15 mouse cellular contexts compared by ENCODE assay signal in the genomic region with DNA sequence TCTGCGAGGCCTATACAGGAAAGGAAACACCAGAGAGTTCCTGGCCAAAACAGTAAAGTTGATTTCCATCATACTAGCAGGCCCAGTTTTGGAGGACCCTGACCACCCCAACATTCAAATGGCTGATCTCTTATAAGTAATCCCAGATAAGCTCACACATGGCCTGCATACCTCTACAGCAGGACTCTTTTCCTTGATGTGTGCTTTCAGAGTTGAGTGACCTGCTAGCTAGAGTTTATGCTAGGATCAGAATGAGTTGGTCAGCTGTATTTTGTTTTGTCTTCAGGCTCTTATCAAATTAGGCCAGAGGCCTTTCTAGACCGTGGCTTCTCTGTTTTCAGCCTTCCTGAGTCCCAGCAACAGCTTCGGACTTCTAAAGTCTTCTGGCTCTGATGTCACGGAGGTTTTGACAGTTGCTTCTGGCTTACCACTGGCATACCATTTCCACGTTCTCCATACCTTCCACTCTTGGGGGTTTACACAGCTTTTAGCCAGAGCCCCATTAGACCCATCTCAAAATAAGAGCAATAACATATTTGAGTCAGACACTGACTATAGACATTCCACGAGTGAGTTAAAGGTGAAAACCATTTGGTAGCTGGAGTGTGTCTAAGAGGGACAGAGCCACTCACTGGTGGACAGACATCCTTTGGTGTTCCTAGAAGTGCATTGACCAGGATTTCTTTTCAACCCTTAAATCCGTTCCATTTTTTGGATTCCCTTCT. TPM values are rescaled to one million over a fixed set of nuclear protein-coding genes. Genes with fewer than 3 reads are reported as not detected.
DNase-seq lines count a peak whose midpoint lies in the region; ATAC-seq and TF ChIP-seq lines count a peak whose summit lies in the region.
"Had no signal": no experiment of that assay in that cellular context is flagged by ENCODE, and none has a peak within 500 bp of the region (broad histone marks: within the 10 kb centered on the region; RNA-seq: fewer than 3 reads in every experiment).

No protein-coding gene starts in this region.

- ATAC-seq in forebrain, embryonic 11.5 days (replicated peaks; ENCODE audit: low FRiP score) = no peak
- no peak for ATAC-seq in hindbrain, embryonic 14.5 days (ENCODE audit: low FRiP score)
- ATAC-seq in midbrain, postnatal 0 days (ENCODE audit: low FRiP score) = no peak
- ATAC-seq: intestine, postnatal 0 days had no signal

- H3K4me2 ChIP-seq in forebrain, embryonic 11.5 days (ENCODE audit: low read depth, low read length, severe bottlenecking) = peak overlapping the region; percentile 81
- peak overlapping the region; percentile 69 for H3K4me2 ChIP-seq in hindbrain, embryonic 14.5 days (replicated peaks)
- peak overlapping the region; percentile 40 for H3K4me2 ChIP-seq in midbrain, postnatal 0 days (ENCODE audit: low read depth, low read length, poor library complexity, severe bottlenecking)
- H3K4me2 ChIP-seq: lung, embryonic 15.5 days had no signal

- peak overlapping the region; percentile 88 for H3K9ac ChIP-seq in forebrain, embryonic 11.5 days (ENCODE audit: low read length)
- peak overlapping the region; percentile 35 for H3K9ac ChIP-seq in hindbrain, embryonic 14.5 days
- H3K9ac ChIP-seq in midbrain, postnatal 0 days (replicated peaks; ENCODE audit: low read length, poor library complexity, severe bottlenecking) = no peak overlapping the region
- H3K9ac ChIP-seq: lung, embryonic 15.5 days had no signal

- 49% methylated on average over 7 of the region's 7 CpGs for WGBS in forebrain, embryonic 11.5 days
- 42% methylated on average over 7 of the region's 7 CpGs for WGBS in hindbrain, embryonic 14.5 days
- WGBS in midbrain, postnatal 0 days = 43% methylated on average over 7 of the region's 7 CpGs

- H3K4me1 ChIP-seq in forebrain, embryonic 11.5 days (replicated peaks; ENCODE audit: control insufficient read depth, insufficient read depth, low read length) = peaks cover 46% of the 10 kb centered on the region
- H3K4me1 ChIP-seq in hindbrain, embryonic 14.5 days (replicated peaks; ENCODE audit: control insufficient read depth, insufficient read depth, low read length) = no peaks in the 10 kb centered on the region; the same call in 1 of the 2 replicates
- no peaks in the 10 kb centered on the region for H3K4me1 ChIP-seq in midbrain, postnatal 0 days (ENCODE audit: insufficient read depth, low read length)
- H3K4me1 ChIP-seq: lung, embryonic 15.5 days had no signal

- no peaks in the 10 kb centered on the region for H3K36me3 ChIP-seq in forebrain, embryonic 11.5 days (ENCODE audit: control insufficient read depth, insufficient read depth, low read length)
- H3K36me3 ChIP-seq in hindbrain, embryonic 14.5 days (replicated peaks; ENCODE audit: control insufficient read depth, insufficient read depth) = no peaks in the 10 kb centered on the region
- no peaks in the 10 kb centered on the region for H3K36me3 ChIP-seq in midbrain, postnatal 0 days (ENCODE audit: insufficient read depth, low read length)
- H3K36me3 ChIP-seq: lung, embryonic 15.5 days had no signal

- peak overlapping the region; percentile 71 for H3K4me3 ChIP-seq in forebrain, embryonic 11.5 days (ENCODE audit: low read depth, low read length)
- peak overlapping the region; percentile 53 for H3K4me3 ChIP-seq in hindbrain, embryonic 14.5 days (replicated peaks; ENCODE audit: low read length)
- no peak overlapping the region; the same call in 1 of the 2 replicates for H3K4me3 ChIP-seq in midbrain, postnatal 0 days (ENCODE audit: low read depth, low read length)
- H3K4me3 ChIP-seq: lung, embryonic 15.5 days; megakaryocyte, embryonic 14.5 days had no signal

- DNase-seq in brain, embryonic 14.5 days (ENCODE audit: low read depth) = peak; percentile 34
- DNase-seq in forebrain, embryonic 11.5 days (ENCODE audit: low spot score) = no peak
- no peak for DNase-seq in hindbrain, embryonic 14.5 days (ENCODE audit: low spot score)
- no peak for DNase-seq in midbrain, postnatal 0 days (ENCODE audit: low spot score)
- DNase-seq in urinary bladder, postnatal 25 days (ENCODE audit: low spot score) = no peak
- no peak for DNase-seq in heart, adult 8-10 months (ENCODE audit: low spot score)
- DNase-seq in cerebellum, adult 8-10 months = no peak
- no peak for DNase-seq in spleen, adult 12 weeks (ENCODE audit: low spot score)
- DNase-seq: cerebellum, postnatal 25 days; right cerebral cortex, postnatal 14 days had no signal

- TF ChIP-seq POLR2A in brain, embryonic 14.5 days (IDR thresholded peaks at IDR 0.05; ENCODE audit: borderline replicate concordance, extremely low read depth, insufficient read depth, insufficient read length, poor library complexity, severe bottlenecking) = no peak

- H3K27ac ChIP-seq in forebrain, embryonic 11.5 days (ENCODE audit: low read depth, low read length) = peak overlapping the region; percentile 98
- H3K27ac ChIP-seq in hindbrain, embryonic 14.5 days = peak overlapping the region; percentile 90
- H3K27ac ChIP-seq in midbrain, postnatal 0 days (ENCODE audit: low read depth, low read length) = peak overlapping the region; percentile 48
- H3K27ac ChIP-seq: lung, embryonic 15.5 days had no signal

- 0 out of 2 replicates have a peak, but pooled peaks cover 2% of the 10 kb centered on the region for H3K27me3 ChIP-seq in forebrain, embryonic 11.5 days (ENCODE audit: control insufficient read depth, insufficient read depth, low read length)
- peaks cover 61% of the 10 kb centered on the region for H3K27me3 ChIP-seq in hindbrain, embryonic 14.5 days (ENCODE audit: control insufficient read depth, insufficient read depth, low read length)
- peaks cover 24% of the 10 kb centered on the region for H3K27me3 ChIP-seq in midbrain, postnatal 0 days (ENCODE audit: insufficient read depth, low read length)

- TF ChIP-seq CTCF in brain, embryonic 14.5 days (IDR thresholded peaks at IDR 0.05; ENCODE audit: borderline replicate concordance, extremely low read depth, insufficient read depth, insufficient read length) = no peak
- TF ChIP-seq CTCF in midbrain, postnatal 0 days (IDR thresholded peaks at IDR 0.05) = no peak

- H3K9me3 ChIP-seq in forebrain, embryonic 11.5 days (ENCODE audit: control insufficient read depth, low read length) = no peaks in the 10 kb centered on the region
- H3K9me3 ChIP-seq in hindbrain, embryonic 14.5 days (ENCODE audit: control insufficient read depth, low read length) = no peaks in the 10 kb centered on the region
- H3K9me3 ChIP-seq in midbrain, postnatal 0 days (ENCODE audit: low read length) = no peaks in the 10 kb centered on the region
- H3K9me3 ChIP-seq: lung, embryonic 15.5 days had no signal

RNA-seq across cellular contexts. Expression of gene Sox2, which starts 8.2 kb away (rescaled TPM):
- 101 and 119 TPM in 2 replicates for polyA plus RNA-seq in brain, embryonic 14.5 days (2012; rRNA removed)
- 57.7 and 67.3 TPM in 2 replicates for polyA plus RNA-seq in forebrain, embryonic 11.5 days (2014; fragmentation: Nextera tagmentation; extraction: Ambion mirVana)
- polyA plus RNA-seq in hindbrain, embryonic 14.5 days (2014; fragmentation: Nextera tagmentation; extraction: Ambion mirVana) = 18.0 and 19.8 TPM in 2 replicates
- total RNA-seq in midbrain, postnatal 0 days (2014; rRNA removed) = 77.8 and 79.1 TPM in 2 replicates
- 21.6 and 29.7 TPM in 2 replicates for polyA plus RNA-seq in midbrain, postnatal 0 days (2015; fragmentation: Nextera tagmentation; extraction: Ambion mirVana)
- under 1 TPM in 1 of 4 experiments, not detected in 3; 0.20 TPM for total RNA-seq in heart, adult 8-10 months (2022)
- total RNA-seq: liver, adult 2 months had no signal
- polyA plus RNA-seq: heart, postnatal 0 days; liver, adult 2 months had no signal

Comparison
In these comparisons a context has a peak if more than half of its experiments do, and no peak if none do; other contexts are left out.
1. H3K27ac ChIP-seq: peak in every context shown above with its lines; median percentile 98 in forebrain, embryonic 11.5 days; 90 in hindbrain, embryonic 14.5 days; 48 in midbrain, postnatal 0 days.